Mouse (Mus musculus) retina, postnatal 7 days (tissue): ENCODE data around the gene Arhgef39.

Source experiments
- DNase-seq: peaks from one replicate; pipeline ENCODE4 v3.0.0-alpha.2; 2012; ENCODE audit warnings: low read depth, low spot score

Arhgef39 gene

GRCm38 (mm10) chr4:43499407-43500333, at the start of gene Arhgef39:
Gene Arhgef39, minus strand, starts transcription at chr4:43499695.
- peak; percentile 79 for DNase-seq

DNA sequence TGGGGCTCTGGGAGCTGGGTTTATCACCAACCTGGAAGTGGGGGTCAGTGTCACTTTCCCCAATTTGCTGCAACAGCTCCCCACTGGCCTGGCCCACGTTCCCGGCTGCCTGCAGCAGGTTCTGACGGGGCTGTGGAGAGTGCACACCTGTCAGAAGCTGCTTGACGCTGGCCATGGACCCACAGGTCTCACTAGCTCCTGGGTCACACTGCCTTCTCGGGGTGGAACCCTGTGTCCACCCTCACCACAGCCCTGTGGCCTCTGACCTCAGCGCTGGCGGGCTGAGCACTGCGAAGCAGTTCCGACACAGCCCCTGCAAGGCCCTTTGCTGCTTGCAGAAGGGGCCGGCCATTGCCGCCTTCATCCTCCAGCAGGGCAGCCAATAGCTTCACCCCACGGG, 49.6 kb upstream of the Arhgef39 start:
- DNase-seq: no peak

GRCm38 (mm10) chr4:43547160-43547559, 47.7 kb upstream of the Arhgef39 start:
- no peak for DNase-seq

- DNase-seq: no peak
These were observed 47.0 kb upstream of the Arhgef39 start for GRCm38 (mm10) chr4:43546375-43547047.

GRCm38 (mm10) chr4:43542044-43542443, 42.5 kb upstream of the Arhgef39 start:
- no peak for DNase-seq

- no peak for DNase-seq
These were observed 36.5 kb upstream of the Arhgef39 start for GRCm38 (mm10) chr4:43536031-43536430.

DNA sequence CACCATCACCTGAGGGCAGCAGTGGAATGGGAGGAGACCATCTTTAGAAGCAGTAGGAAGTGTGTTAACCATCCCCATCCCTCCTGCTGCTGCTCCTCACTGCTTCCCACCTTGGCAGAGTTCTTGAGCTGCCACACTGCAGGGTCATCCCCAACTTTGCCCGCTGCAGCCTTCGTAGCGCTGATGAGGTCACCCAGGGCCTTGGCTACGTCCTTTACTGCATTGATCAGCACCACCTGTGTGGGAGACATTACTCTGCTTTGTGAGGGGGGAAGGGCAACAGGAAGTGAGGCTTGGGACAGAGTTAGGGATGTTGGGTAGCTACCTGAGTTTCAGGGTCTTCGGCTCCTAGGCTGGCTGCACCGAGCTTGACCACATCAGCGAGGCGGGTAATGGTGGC, 36.1 kb upstream of the Arhgef39 start:
- no peak for DNase-seq

DNA sequence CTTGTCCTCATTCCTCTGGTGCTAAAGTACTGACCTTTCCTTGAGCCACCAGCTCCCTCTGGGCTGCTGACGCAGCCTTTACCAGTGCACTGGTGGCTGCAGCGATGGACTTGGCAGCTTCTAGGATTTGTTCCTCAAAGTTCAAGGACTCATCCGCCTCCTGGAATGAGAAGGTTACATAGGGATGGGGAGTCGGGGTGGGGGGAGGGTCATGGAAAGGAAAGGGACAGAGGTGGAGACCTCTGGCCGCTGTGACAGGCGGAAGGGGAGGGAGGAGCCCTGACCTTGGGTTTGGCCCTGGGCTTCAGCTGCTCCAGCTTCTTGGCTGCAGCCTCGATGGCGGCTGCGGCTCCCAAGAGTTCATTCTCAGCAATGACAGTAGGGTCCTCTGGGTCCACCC, 33.8 kb upstream of the Arhgef39 start:
- no peak for DNase-seq

DNA sequence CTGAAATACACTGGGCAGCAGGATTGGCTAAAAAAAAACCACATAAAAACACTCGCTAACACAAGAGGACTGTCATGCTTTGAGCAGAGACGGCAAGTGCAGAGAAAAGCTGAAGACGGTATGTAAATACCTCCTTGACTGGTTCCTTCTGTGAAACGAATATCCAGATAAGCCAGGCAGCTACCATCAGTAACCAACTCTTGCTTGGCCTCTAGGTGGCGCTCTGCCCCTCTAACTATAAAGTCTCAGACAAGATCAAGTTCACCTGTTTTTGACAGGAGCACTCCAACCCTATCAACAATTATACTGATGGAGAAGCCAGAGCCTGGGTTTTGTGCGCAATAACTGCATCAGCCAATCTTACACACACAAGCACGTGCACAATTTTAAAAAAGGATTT, 31.1 kb upstream of the Arhgef39 start:
- peak; percentile 54 for DNase-seq

DNA sequence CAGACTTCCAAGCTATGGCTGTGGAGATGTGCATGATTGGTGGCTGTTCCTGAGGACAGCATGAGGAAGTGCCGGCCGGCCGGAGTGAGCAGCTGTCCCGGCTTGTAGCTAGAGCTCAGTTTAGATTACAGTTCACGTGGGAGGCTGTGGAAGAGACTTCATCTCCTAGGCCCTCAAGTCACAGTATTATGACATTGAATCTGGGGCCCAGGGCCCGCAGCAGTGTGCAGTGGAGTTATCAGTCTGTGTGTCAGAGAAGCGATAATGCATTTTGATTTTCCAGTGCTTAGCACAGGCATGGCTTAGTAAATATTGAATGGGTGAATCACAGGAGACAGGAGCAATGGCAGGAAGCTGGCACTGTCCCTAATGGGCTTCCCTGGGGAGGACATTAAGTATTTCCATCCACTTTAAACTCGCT, 30.6 kb upstream of the Arhgef39 start:
- no peak for DNase-seq

- no peak for DNase-seq
These were observed 29.0 kb upstream of the Arhgef39 start for GRCm38 (mm10) chr4:43528487-43528886.

GRCm38 (mm10) chr4:43527880-43528279, 28.4 kb upstream of the Arhgef39 start:
- DNase-seq: no peak

DNA sequence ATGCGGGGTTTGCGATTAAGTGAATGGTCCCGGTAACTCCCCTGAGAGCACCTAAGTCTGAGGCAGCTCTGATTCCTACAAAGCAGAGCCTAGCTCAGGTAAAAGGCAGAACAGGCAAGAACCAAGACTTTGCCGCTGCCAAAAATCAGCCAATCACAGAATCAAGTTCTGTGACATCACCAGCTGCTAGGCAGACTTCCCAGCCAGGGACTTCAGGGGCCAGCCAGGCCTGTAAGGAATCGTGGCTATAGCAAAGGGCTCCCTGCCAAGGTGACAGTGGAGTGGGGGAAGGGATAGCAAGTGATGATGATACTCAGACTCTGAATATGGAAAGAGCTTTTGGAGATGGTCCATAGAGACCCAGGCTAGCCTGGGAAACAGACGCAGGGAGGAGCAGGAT, 20.5 kb upstream of the Arhgef39 start:
- DNase-seq: peak; percentile 79

GRCm38 (mm10) chr4:43519551-43519950, 20.1 kb upstream of the Arhgef39 start:
- no peak for DNase-seq

DNA sequence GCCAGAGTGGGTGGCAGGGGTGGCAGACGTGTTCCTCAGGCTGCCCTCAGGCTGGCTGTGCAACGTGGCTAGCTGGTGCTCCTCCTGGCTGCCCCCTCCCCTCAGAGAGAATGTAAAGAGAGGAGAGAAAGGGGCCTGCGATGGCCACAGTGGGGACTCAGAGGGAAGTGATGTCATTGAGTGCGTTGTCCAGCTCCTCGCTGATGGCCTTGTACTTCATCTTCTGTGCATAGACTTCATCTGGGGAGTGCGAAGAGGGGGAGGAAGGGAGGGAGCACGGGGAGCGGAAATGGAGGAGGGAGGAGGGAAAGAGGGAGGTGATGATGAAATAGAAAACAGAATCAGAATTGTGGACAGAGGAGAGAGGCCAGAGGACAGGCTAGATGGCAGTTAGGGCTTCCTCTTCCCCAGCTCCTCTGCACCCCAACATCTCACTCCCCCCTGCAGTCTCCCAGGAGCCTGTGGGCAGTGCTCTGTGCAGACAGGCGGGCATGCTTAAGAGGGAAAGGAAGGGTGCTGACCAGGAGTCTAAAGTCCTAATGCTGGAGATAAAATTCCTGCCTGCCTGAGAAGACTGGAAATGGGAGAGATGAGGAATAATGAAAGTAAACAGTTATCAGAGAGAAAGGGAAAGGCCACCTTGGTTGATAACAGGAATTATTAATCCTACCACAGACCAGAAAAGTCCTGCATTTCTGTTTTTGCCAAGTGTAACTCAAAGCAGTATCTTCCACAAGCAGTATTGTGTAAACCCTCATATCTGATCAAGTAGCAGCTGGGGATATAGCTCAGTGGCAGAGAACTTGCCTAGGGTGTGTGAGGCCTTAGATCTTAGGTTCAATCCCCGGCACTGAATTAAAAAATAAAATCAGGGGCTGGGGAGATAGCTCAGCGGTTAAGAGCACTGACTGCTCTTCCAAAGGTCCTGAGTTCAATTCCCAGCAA, 16.5 kb upstream of the Arhgef39 start:
- DNase-seq: no peak

DNA sequence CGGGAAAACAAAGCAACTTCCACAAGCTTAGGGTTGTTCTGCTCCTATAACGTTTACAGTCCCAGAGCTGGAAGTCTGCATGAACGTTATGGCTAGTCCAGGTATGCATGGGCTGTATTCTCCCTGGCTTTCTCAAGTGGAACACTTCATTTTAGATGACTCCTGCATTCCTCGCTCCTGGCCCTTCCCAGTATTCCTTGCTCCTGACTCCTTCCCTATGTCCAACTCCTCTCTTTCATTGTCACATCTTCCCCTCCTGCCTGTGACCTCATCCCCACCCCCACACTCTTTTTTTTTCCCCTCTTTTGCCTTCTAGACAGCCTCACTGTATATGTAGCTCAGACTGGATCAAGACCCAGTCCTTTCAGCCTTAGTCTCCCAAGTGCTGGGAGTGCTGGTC, 14.3 kb upstream of the Arhgef39 start:
- DNase-seq: no peak

DNA sequence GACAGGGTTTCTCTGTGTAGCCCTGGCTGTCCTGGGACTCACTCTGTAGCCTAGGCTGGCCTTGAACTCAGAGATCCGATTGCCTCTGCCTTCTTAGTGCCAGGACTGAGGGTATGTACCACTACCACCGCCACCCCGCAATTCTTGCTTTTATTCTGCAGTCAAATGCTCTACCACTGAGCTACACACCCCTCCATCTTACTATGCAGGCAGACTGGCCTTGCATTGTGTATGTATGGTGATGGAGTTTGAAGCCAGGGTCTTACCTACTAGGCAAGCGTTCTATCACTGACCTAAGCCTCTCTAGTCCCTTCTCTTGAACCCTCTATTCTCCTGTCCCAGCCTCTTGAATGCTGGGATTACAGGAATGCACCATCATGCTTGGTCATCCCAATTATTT, 13.8 kb upstream of the Arhgef39 start:
- no peak for DNase-seq

GRCm38 (mm10) chr4:43512653-43513052, 13.2 kb upstream of the Arhgef39 start:
- DNase-seq: no peak

GRCm38 (mm10) chr4:43511675-43512454, 12.4 kb upstream of the Arhgef39 start:
- DNase-seq: no peak

DNA sequence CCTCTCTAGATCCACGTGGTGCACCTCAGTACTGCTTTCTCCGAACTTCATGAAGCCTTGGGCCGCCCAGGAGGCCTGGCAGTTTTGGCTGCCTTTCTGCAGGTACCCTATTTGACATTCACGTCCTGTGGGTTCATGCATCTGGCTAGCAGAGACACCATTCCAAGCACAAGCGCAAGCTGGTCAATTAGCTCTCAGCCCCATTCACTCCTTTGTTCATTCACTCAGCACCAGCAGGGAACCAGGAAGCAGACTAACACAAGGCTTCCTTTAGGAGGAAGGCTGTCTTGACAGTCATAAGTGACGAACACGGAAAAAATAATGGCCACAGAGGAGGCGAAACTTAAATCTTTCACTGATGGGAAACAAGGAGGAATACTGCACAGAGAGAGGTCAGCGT, 9.6 kb upstream of the Arhgef39 start:
- no peak for DNase-seq

- no peak for DNase-seq
These were observed 9.1 kb upstream of the Arhgef39 start for GRCm38 (mm10) chr4:43508666-43508997.
